Mouse (Mus musculus) testis, postnatal 10 days (tissue): ENCODE results near the gene Angpt4.

Experiments
- DNase-seq: peaks from one replicate; pipeline ENCODE4 v3.0.0; 2021; ENCODE audit warnings: low spot score

The Angpt4 gene

DNA sequence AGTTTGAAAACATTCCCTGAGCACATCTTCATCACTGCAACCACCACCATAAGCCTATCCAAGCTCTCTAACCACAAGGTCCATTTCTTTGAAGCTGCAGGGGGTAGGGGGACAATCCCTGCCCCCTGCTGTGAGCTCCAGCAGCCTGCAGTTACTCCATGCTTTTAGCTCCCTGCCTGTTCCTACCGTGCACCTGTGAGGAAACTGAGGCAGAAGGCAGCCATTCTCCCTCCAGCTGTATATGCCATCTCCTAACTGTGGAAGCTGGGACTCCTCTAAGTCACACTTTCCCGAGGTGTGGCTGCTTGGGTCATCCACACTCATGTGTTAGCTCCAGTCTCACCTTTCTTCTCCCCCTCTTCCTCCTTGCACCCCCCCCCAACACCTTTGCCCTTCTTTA lies 4.1 kb downstream of the Angpt4 start:
- DNase-seq: no peak

DNA sequence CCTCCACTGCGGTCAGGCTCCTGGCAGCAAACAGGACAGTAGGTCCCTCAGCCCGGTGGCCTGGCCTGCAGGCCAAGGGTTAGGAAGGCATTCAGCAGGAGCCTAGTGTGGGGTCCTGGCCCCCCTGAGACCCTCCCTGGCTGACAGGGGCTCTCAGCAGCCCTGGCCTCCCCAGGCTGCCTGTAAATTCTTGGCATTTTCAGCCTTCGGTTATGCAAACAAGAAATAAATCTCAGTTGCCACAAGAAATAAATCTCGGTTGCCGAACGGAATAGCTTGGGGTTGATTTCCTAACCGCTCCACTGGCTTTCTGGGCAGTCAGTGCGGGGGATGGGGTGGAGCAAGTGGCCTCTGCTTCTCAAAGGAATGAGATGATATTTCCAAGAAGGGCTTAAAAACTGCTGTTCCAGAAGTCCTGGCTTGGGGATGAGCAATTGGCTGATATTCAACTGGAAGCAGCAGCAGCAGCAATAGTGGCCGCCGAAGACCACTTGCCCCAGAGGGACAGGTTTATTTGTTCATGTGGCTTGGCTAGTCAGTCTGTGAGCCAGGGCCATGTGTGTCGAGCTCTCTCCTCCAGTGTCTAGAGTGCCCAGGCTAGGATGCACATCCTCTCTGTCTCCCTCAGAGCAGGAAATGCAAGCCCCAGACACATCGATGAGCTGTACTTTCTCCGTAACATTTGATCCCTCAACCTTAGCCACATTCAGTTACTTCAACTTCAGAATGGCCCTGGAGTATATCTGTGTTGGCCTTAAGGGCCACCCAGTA lies 5.2 kb downstream of the Angpt4 start:
- DNase-seq: no peak

DNA sequence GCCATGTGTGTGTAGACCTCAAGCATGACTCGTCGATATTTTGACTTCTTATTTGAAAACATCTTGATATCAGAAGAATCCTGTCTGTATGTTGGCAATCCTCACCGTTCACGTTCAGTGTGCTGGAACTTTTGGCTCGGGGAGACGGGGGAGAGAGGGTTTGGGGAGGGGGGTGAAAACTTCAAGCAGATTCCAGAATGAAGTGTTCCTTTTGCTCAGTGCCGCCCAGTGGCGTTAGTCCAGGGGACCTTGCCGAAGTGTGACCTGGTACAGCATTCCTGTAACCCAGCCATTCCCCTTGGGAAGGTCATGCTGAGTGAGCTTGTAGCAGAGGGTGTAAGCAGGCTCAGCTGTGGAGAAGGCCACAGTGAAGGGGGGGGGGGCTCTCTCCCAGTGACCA lies 8.1 kb downstream of the Angpt4 start:
- peak; percentile 63 for DNase-seq

DNA sequence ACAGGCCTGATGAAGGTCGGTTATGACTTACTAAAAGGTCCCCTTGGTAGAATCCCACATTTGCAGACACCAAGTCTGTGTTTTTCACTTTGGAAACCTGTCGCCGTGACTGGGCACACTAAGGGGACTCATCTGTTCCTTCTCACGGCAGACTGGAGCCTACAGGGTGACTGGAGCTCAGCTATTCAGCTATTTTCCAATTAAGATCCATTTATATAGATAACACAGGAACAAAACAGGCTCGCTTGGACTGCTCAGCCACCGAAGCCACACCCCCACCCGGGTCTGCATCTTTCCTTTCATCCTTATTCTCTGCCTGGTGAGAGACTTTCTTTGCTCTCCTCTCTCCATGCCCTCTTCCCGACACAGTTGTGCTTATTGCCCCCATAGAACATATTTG lies 10.1 kb downstream of the Angpt4 start:
- peak; percentile 54 for DNase-seq

GRCm38 (mm10) chr2:151921596-151921995 lies 10.6 kb downstream of the Angpt4 start:
- DNase-seq: no peak

GRCm38 (mm10) chr2:151924276-151924675 lies 13.3 kb downstream of the Angpt4 start:
- DNase-seq: no peak

DNA sequence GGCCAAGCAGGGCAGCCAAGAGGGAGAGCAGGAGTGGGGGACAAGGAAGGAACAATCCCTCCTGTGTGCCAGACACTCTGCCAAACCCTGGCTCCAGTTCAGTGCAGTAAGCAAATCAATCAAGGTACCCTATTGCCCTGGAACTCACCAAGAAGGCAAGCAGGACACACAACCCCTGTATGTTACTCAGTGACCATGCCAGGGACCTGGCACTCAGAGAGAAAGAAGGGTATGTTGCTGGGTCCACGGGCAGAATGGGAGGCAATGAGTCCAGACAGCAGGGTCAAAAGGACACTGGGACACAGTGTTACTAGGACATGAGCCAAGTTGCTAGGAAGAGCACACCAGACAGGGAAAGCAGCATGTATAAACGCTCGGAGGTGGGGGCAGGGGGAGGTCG lies 14.7 kb downstream of the Angpt4 start:
- DNase-seq: no peak

DNA sequence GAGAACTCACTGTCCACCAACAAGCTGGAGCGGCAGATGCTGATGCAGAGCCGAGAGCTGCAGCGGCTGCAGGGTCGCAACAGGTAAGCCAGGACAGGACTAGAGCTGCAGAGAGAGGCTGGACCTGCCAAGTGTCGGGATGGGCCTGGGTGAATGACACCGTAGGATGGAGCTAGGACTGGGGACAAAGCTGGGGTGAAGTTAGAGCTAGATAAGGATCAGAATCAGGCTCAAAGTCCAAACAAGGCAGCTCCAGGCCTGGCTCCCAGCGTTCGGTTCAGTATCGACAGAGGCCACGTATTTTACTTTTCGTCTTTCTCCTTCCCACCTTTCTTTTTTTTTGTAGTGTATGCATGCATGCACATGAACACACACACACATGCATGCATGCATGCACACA lies 16.1 kb downstream of the Angpt4 start:
- DNase-seq: no peak

GRCm38 (mm10) chr2:151930389-151931074 lies 19.5 kb downstream of the Angpt4 start:
- DNase-seq: peak; percentile 93

DNA sequence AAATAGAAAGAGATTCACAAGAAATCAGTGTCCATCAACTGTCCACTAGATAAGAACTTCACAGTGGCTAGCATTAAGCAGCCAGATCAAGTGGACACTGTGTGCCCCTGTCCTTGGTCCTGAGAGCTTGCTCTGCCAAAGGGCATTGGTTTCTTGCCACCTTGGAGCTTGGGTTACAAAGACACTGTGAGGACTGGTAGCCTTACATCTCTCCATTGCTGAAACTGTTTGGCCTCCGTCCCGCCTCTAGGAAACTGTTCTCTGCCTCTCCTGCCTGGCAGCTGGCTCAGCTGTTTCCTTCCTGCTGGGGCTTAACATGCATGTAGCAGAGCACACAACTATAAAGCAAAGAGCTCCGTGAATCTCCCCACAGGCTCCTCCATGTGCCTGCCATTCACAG lies 26.9 kb downstream of the Angpt4 start:
- DNase-seq: peak; percentile 67

GRCm38 (mm10) chr2:151938780-151939200 lies 27.8 kb downstream of the Angpt4 start:
- peak; percentile 76 for DNase-seq

DNA sequence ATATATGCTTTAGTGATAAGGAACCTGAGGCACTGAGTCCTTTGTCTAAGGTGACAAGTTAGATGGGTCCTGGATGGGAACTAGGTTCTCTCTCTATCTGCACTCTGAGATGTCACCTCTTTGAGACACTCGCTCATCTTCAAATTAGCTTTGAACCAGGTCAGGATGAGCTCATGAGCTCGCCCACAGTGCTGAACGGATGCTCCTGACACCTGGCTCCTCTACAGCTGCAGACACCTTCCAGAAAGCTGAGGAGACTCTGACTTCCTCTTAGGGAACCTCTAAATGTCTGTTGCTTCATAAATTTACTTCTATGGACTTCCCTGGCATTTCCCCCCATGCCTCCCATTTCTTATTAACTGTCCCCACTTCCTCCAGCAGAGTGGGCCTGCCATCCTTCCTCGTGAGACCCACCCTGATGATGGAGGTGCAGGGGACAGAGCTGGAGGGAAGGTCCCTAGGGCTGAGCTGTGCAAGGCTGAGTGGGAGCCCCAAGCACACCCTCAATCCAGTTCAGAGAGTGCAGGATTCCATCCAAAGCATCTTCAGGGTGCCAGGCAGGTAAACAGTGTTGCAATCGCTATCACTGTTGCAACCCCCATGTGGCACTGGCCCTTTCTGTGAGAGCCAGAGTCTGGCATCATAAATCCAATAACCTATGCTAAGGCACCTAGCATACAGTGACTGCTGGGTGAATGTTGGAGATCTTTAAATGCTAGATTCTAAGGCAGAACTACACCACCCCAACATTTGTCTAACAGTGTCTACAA lies 28.8 kb downstream of the Angpt4 start:
- no peak for DNase-seq

GRCm38 (mm10) chr2:151941269-151941668 lies 30.3 kb downstream of the Angpt4 start:
- peak; percentile 72 for DNase-seq

DNA sequence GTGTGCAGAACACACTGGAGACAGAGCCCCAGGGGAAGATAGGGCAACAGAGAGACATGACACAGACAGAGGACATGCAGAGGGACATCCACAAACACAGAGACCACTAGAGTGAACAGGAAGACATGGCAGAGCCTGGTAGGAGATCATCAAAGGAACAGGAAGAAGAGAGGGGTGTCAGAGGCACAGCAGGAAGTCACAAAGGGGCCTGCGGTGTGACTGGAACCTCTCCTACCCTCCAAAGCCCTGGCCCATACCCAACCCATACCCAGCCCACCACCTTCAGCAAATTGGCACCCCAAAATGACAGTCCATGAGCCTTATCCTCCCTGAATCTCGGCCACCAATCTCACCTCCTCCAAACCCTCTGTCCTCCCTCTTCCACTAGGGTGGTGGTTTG lies 33.1 kb downstream of the Angpt4 start:
- no peak for DNase-seq

DNA sequence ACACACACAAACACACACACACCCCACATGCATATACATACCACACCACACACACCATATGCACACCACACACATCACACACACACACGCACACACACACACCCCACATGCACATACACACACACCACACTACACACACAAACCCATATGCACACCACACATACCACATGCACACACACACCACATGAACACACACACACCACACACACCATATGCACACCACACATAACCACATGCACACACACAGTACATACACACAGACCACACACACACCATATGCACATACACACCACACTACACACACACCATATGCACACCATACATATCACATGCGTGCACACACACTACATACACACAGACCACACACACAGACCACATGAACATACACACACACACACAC lies 36.6 kb downstream of the Angpt4 start:
- no peak for DNase-seq

DNA sequence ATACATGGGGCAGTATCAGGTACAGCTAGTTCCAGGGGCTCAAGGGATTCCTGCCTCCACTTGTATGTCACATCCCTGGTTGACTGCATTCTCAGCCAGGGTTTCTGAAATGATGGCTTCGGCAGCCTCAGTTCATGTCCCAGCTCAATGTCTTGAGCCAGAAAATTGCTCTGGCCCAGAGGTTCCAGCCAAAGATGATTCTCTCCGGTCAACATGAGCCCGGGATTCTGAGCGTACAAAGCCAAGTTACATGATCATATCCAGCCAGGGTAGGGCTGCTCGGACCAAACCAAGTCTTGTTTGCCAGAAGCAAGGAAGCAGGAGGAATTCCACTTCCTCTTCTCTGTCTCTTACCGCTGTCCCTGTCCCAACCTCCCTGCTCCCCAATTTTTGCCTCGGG lies 37.3 kb downstream of the Angpt4 start:
- DNase-seq: no peak

DNA sequence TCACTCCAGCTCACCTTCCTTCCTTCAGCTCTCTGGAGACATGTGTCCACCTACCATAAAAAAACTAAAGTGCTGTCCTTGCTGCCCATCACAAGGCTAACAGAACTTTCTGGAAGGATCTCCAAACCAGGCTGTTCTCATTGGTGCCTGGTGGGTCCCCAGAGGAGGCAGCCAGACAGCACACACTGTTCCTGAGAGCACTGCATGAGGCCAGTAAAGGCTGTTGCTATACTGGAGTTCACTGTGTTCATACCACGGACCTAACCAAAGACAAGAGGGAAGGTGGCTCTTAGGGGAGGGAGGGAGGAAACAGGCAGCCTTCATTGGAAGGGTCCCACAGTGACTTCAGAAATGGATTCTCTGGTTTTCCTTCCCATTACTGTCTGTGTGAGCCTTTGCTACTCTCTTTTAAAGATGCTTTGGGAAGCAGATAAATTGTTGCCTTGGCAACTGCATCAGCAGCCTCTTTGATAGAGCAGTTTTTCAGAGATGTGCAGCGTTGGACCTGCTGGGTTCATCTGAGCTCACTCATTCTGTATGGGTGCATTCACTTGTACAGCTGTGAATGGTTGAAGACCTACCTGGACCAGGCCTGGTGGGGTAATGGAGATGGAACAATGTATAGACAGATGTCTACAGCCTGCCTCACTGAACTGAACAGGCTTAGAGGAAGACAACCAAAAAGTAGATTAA lies 38.2 kb downstream of the Angpt4 start:
- DNase-seq: no peak

GRCm38 (mm10) chr2:151953665-151954064 lies 42.7 kb downstream of the Angpt4 start:
- no peak for DNase-seq

GRCm38 (mm10) chr2:151956500-151957137 lies 45.6 kb downstream of the Angpt4 start:
- DNase-seq: no peak

GRCm38 (mm10) chr2:151959274-151959673 lies 48.3 kb downstream of the Angpt4 start:
- DNase-seq: no peak

GRCm38 (mm10) chr2:151961284-151962196 lies 50.5 kb downstream of the Angpt4 start:
- DNase-seq: no peak
